Mouse (Mus musculus) layer of hippocampus, adult 11-12 months (tissue): ENCODE measurements at regions not wholly inside any gene's neighbourhood (a gene's known extent, or its start where the extent isn't known, plus 50 kb on each side); places are given as distances from the start of the nearest gene placed in this dataset.
A peak's percentile ranks its signal among the peaks of the same experiment; 100 is the strongest.

Source experiments
- DNase-seq: peaks from one replicate; pipeline ENCODE4 v3.0.0; 2022; ENCODE audit warnings: low spot score

- no peak for DNase-seq
Measured at GRCm38 (mm10) chrX:49387439-49387838, 76.3 kb upstream of the Arhgap36 start.

DNA sequence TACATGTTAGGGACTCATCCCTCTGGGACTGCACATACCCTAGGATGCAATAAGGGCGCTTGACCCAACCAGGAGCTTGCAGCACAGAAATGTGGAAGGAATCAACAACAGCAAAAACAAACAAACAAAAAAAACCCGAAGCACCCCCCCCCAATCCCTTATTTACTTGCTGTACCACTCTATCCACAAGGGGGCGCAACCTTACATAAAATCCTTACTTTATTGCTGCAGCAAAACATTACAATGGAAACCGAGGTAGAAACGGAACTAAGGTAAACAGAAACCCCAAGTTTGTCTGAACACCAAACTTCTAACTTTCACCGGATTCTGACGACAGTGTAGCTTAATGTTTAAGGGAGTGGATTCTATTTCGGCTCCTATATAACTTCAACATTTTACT is 86.7 kb upstream of the Arhgap36 start:
- DNase-seq: peak; percentile 16

- DNase-seq: no peak
Measured at GRCm38 (mm10) chrX:49370384-49370783, 82.3 kb upstream of the Enox2 start.

DNA sequence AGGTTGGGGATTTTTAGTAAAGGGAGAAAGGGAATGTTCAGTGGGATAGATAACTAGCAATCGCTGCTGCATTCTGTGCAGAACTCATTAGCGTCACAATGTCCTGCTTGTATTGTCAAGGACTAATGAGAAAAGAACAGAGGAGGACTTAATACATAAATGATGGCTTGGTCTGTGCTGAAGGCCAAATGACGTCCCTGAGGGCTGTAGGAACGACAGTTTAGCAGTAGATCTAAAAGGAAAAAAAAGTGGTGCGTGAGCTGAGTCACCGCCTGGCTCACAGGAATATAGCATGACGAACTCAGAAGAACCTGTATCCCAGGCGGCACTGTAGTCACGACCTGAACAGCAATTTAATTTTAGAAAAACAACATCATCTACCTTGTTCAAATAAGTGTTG is 81.3 kb upstream of the Enox2 start:
- no peak for DNase-seq

- no peak for DNase-seq
Measured at GRCm38 (mm10) chrX:49346451-49346850, 58.4 kb upstream of the Enox2 start.
